Mouse (Mus musculus) olfactory bulb, adult 2 months (tissue): ENCODE results near the gene Kctd19.

Experiments used
- CTCF ChIP-seq: fragments of 200-500 bp; IDR thresholded peaks from 2 replicates; pipeline ENCODE4 v1.5.1; 2012; ENCODE audit warnings: low read depth, mild to moderate bottlenecking, low read length, moderate library complexity; ENCODE audit not compliant: insufficient read depth
- POLR2A ChIP-seq: fragments of 200-500 bp; IDR thresholded peaks from 2 replicates; pipeline ENCODE4 v1.6.1; 2012; ENCODE audit warnings: mild to moderate bottlenecking, low read depth, low read length, moderate library complexity; ENCODE audit not compliant: insufficient read depth

DNA sequence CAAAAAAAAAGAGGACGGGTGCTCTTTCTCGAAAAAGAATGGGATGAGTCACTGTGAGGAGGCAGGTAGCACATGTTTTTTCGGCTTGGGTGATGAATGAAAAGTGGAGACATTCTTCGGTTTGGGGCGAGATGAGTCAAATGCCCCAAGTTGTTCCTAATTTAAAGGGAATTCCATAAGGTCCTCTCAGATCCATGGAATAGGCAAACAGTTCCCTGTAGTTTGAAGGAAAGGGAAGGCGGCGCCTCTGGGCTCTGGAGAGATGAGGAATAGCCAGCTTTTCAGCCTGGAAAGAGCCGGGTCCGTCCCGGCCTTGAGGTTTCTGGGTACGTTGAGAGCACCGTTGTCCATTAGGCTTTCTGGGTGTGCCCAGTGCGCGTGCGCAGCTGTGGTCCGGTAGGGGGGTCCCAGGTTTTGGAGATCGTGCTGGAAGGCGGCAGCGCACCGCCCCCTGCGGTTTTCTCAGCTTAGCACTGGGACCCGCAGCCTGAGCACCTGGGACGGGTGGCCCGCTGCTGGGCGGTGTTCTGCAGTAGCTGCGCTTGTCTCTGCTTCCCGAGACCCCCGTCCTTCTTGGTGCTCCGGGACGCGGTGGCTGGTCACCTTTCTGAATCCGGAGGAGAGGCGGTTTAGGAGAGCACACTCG, 64.7 kb downstream of the Kctd19 start, which contains the start of gene Slc9a5:
- TF ChIP-seq POLR2A (no peak), CTCF (no peak)
